Mouse (Mus musculus) stomach, postnatal 0 days (tissue): ENCODE data around the gene Senp3. TPM values are rescaled to one million over a fixed set of nuclear protein-coding genes. Genes with fewer than 3 reads are reported as not detected.
A peak's percentile ranks its signal among the peaks of the same experiment; 100 is the strongest.
"Not testable (repeated sequence)": the region's sequence is repeated elsewhere in the genome, so short reads cannot be mapped to it uniquely, and the experiment has no call there.

Experiments used
- ATAC-seq: fragments of 200-750 bp; cut with Nextera tagmentation; 2 replicates; pipeline ENCODE4 v1.8.0; 2017; ENCODE audit not compliant: low FRiP score, low TSS enrichment
- DNase-seq: peaks from one replicate; pipeline ENCODE4 v3.0.0-alpha.2; 2016; ENCODE audit warnings: low spot score
- H3K27ac ChIP-seq: fragments of 300-500 bp; sonication (generic); replicated peaks from 2 replicates; pipeline ENCODE4 v1.5.1; 2014; ENCODE audit warnings: mild to moderate bottlenecking, control low read depth
- H3K27me3 ChIP-seq: fragments of 300-500 bp; sonication (generic); 2 replicates; pipeline ENCODE4 v1.6.1; 2014; ENCODE audit warnings: low read length; ENCODE audit not compliant: control insufficient read depth, insufficient read depth
- H3K36me3 ChIP-seq: fragments of 300-500 bp; sonication (generic); 2 replicates; pipeline ENCODE4 v1.6.1; 2014; ENCODE audit warnings: low read length, mixed read lengths; ENCODE audit not compliant: control insufficient read depth, insufficient read depth
- H3K4me1 ChIP-seq: fragments of 300-500 bp; sonication (generic); replicated peaks from 2 replicates; pipeline ENCODE4 v1.6.1; 2014; ENCODE audit warnings: antibody characterized with exemption; ENCODE audit not compliant: control insufficient read depth, insufficient read depth
- H3K4me2 ChIP-seq: fragments of 300-500 bp; sonication (generic); replicated peaks from 2 replicates; pipeline ENCODE4 v1.6.1; 2014; ENCODE audit warnings: low read depth, mild to moderate bottlenecking, control low read depth, moderate library complexity
- H3K4me3 ChIP-seq: fragments of 300-500 bp; sonication (generic); 2 replicates; pipeline ENCODE4 v1.5.1; 2014; ENCODE audit warnings: low read depth, low read length, control low read depth
- H3K9ac ChIP-seq: fragments of 300-500 bp; sonication (generic); 2 replicates; pipeline ENCODE4 v1.6.1; 2014; ENCODE audit warnings: mild to moderate bottlenecking, low read length, control low read depth, mixed read lengths
- H3K9me3 ChIP-seq: fragments of 300-500 bp; sonication (generic); 2 replicates; pipeline ENCODE4 v1.6.1; 2016; ENCODE audit warnings: low read length; ENCODE audit not compliant: control insufficient read depth
- CTCF ChIP-seq: IDR thresholded peaks from 2 replicates; pipeline ENCODE4 v1.5.1; 2016; ENCODE audit warnings: antibody characterized with exemption, low read depth, mild to moderate bottlenecking, moderate library complexity
- EP300 ChIP-seq: optimal IDR thresholded peaks from 2 replicates; pipeline ENCODE3; 2016; ENCODE audit warnings: antibody characterized with exemption
- WGBS: fragments of 180-500 bp; shearing (Covaris S2); extraction: QIAGEN DNeasy Blood & Tissue Kit; methylation state at CpG from one replicate; pipeline ENCODE4 v1.1.7; 2014; 5-methylcytosine and 5-hydroxymethylcytosine counted together
- microRNA counts: library from miRNA; unstranded; fragments of <30 nt; microRNA quantifications from one replicate; lab custom pipeline; 2015
- microRNA-seq: library from miRNA; unstranded; fragments of <30 nt; microRNA quantifications from one replicate; pipeline ENCODE4, GENCODE M21; 2016
- polyA plus RNA-seq: library from polyadenylated mRNA; unstranded; fragments of >200 nt; fragmentation: Nextera tagmentation; extraction: Ambion mirVana; gene quantifications from 2 replicates; pipeline ENCODE4 v1.2.1, GENCODE M21; 2015

The Senp3 gene
- polyA plus RNA-seq, 1 experiment from 2014 or later, result 30.5 TPM

- WGBS, result under 1% methylated on average over 47 of the region's 50 CpGs
- peak overlapping the region; percentile 93 for H3K4me3 ChIP-seq
- H3K36me3 ChIP-seq, result no peaks in the 10 kb centered on the region; the same call in 1 of the 2 replicates
- DNase-seq (no peak), ATAC-seq (peak; percentile 49)
- peak overlapping the region; percentile 96 for H3K9ac ChIP-seq
- TF ChIP-seq EP300, result no peak
- no peak for TF ChIP-seq CTCF
- no peaks in the 10 kb centered on the region for H3K4me1 ChIP-seq
- H3K4me2 ChIP-seq, result peak overlapping the region; percentile 87
- no peaks in the 10 kb centered on the region for H3K9me3 ChIP-seq
- peak overlapping the region; percentile 98 for H3K27ac ChIP-seq
- no peaks in the 10 kb centered on the region for H3K27me3 ChIP-seq
These were observed 48.6 kb downstream of the Senp3 start for GRCm38 (mm10) chr11:69633128-69633866.

GRCm38 (mm10) chr11:69632284-69633089 lies 49.4 kb downstream of the Senp3 start, which contains the start of gene Fxr2:
TSS of gene Fxr2 (plus strand) at chr11:69632990.
- H3K9ac ChIP-seq, result peak within 1 kb of the TSS; percentile 96
- WGBS, result under 1% methylated on average over 29 of the region's 56 CpGs
- no peak for TF ChIP-seq EP300
- peak; percentile 90 for TF ChIP-seq CTCF
- H3K9me3 ChIP-seq, result no peaks in the 10 kb centered on the region
- H3K4me3 ChIP-seq, result peak within 1 kb of the TSS; percentile 93
- H3K27ac ChIP-seq, result peak within 1 kb of the TSS; percentile 98
- no peaks in the 10 kb centered on the region for H3K4me1 ChIP-seq
- no peaks in the 10 kb centered on the region; the same call in 1 of the 2 replicates for H3K36me3 ChIP-seq
- DNase-seq, result peak; percentile 100
- ATAC-seq, result peak; percentile 98
- peak within 1 kb of the TSS; percentile 87 for H3K4me2 ChIP-seq
- H3K27me3 ChIP-seq, result no peaks in the 10 kb centered on the region

- DNase-seq, result no peak
These were observed 52.1 kb downstream of the Senp3 start for GRCm38 (mm10) chr11:69629802-69630201.

GRCm38 (mm10) chr11:69628286-69628685 lies 53.6 kb downstream of the Senp3 start:
- no peak overlapping the region for H3K27ac ChIP-seq
- H3K9me3 ChIP-seq, result no peaks in the 10 kb centered on the region
- H3K4me1 ChIP-seq, result no peaks in the 10 kb centered on the region
- no peaks in the 10 kb centered on the region for H3K27me3 ChIP-seq
- TF ChIP-seq EP300 (no peak), CTCF (peak; percentile 98)
- no peak overlapping the region for H3K9ac ChIP-seq
- H3K4me3 ChIP-seq, result no peak overlapping the region
- peak; percentile 83 for DNase-seq
- 35% methylated on average over 6 of the region's 6 CpGs for WGBS
- H3K36me3 ChIP-seq, result no peaks in the 10 kb centered on the region
- no peak for ATAC-seq
- no peak overlapping the region for H3K4me2 ChIP-seq

More at GRCm38 (mm10) chr11:69629802-69630201, 52.1 kb downstream of the Senp3 start:
- 66% methylated on average over 1 of the region's 1 CpGs for WGBS
- Histone ChIP-seq H3K27ac (no peak overlapping the region), H3K27me3 (no peaks in the 10 kb centered on the region), H3K9ac (no peak overlapping the region), H3K4me3 (no peak overlapping the region), H3K36me3 (no peaks in the 10 kb centered on the region), H3K4me1 (no peaks in the 10 kb centered on the region), H3K4me2 (no peak overlapping the region), H3K9me3 (no peaks in the 10 kb centered on the region)
- no peak for ATAC-seq
- TF ChIP-seq CTCF (peak; percentile 72), EP300 (no peak)

- not testable (repeated sequence) for H3K9ac ChIP-seq, DNase-seq, H3K36me3 ChIP-seq, H3K4me2 ChIP-seq, ATAC-seq, H3K4me1 ChIP-seq, H3K4me3 ChIP-seq, H3K27me3 ChIP-seq, H3K27ac ChIP-seq, H3K9me3 ChIP-seq
- WGBS, result 90% methylated on average over 2 of the region's 2 CpGs
These were observed 57.5 kb downstream of the Senp3 start for GRCm38 (mm10) chr11:69624339-69624738.

MicroRNAs encoded within 50 kb of the gene (microRNA counts, 519-probe panel; counts per million panel counts)
- microRNA mmu-miR-1934 (lab: Ali Mortazavi, UCI), result not detected
- microRNA mmu-miR-467f (lab: Ali Mortazavi, UCI), result 2,868 counts per million, percentile 8 among the panel's probes with 10 or more counts

Small RNA genes within 50 kb of the gene (microRNA-seq; reads per million reads assigned to microRNA genes)
- gene Mir1934, result 1.6 reads per million
- gene Mir467f, result not detected

Other genes starting within 250 kb of the Senp3 start
- 0.38 and 0.39 TPM in 2 replicates for gene Dnah2, start 133.0 kb downstream of the Senp3 start, polyA plus RNA-seq
- gene Efnb3, start 121.9 kb downstream of the Senp3 start, polyA plus RNA-seq, result 3.9 and 4.4 TPM in 2 replicates
- gene Wrap53, start 101.8 kb downstream of the Senp3 start, polyA plus RNA-seq, result 8.7 and 9.0 TPM in 2 replicates
- 45.0 and 51.4 TPM in 2 replicates for gene Trp53, start 101.7 kb downstream of the Senp3 start, polyA plus RNA-seq
- 5.3 and 7.2 TPM in 2 replicates for gene Atp1b2, start 76.1 kb downstream of the Senp3 start, polyA plus RNA-seq
- gene Shbg, start 64.2 kb downstream of the Senp3 start, polyA plus RNA-seq, result not detected in 2 replicates
- gene Sat2, start 60.1 kb downstream of the Senp3 start, polyA plus RNA-seq, result 14.4 and 15.5 TPM in 2 replicates
- gene Fxr2, start 49.1 kb downstream of the Senp3 start, polyA plus RNA-seq, result 10.8 and 11.6 TPM in 2 replicates
- gene Sox15, start 26.8 kb downstream of the Senp3 start, polyA plus RNA-seq, result 7.7 and 7.9 TPM in 2 replicates
- 69.1 and 72.6 TPM in 2 replicates for gene Mpdu1, start 19.4 kb downstream of the Senp3 start, polyA plus RNA-seq
- gene Cd68, start 15.9 kb downstream of the Senp3 start, polyA plus RNA-seq, result 16.7 and 17.9 TPM in 2 replicates
- gene Eif4a1, start 9.7 kb downstream of the Senp3 start, polyA plus RNA-seq, result 339 and 351 TPM in 2 replicates
- 0.50 and 0.75 TPM in 2 replicates for gene Tnfsf13, start 3.7 kb upstream of the Senp3 start, polyA plus RNA-seq
- 6.9 and 9.7 TPM in 2 replicates for gene Tnfsf12, start 13.8 kb upstream of the Senp3 start, polyA plus RNA-seq
- 4.1 and 4.2 TPM in 2 replicates for gene Tnfsfm13, start 14.0 kb upstream of the Senp3 start, polyA plus RNA-seq
- 7.9 and 9.0 TPM in 2 replicates for gene Polr2a, start 76.6 kb upstream of the Senp3 start, polyA plus RNA-seq
- 0.11 TPM in 1 of 2 replicates, not detected in the other for gene Slc35g3, start 79.9 kb upstream of the Senp3 start, polyA plus RNA-seq
- gene Zbtb4, start 83.8 kb upstream of the Senp3 start, polyA plus RNA-seq, result 2.6 and 2.7 TPM in 2 replicates
- 4.3 and 5.0 TPM in 2 replicates for gene Chrnb1, start 113.9 kb upstream of the Senp3 start, polyA plus RNA-seq
- 0.67 and 0.90 TPM in 2 replicates for gene Fgf11, start 119.8 kb upstream of the Senp3 start, polyA plus RNA-seq
- 28.4 and 34.4 TPM in 2 replicates for gene Tmem102, start 123.5 kb upstream of the Senp3 start, polyA plus RNA-seq
- not detected in 2 replicates for gene Gm39566, start 133.2 kb upstream of the Senp3 start, polyA plus RNA-seq
- not detected in 2 replicates for gene Spem2, start 136.4 kb upstream of the Senp3 start, polyA plus RNA-seq
- gene Spem1, start 140.1 kb upstream of the Senp3 start, polyA plus RNA-seq, result not detected in 2 replicates
- 2.5 and 2.7 TPM in 2 replicates for gene Nlgn2, start 155.7 kb upstream of the Senp3 start, polyA plus RNA-seq
- gene Tmem256, start 156.4 kb upstream of the Senp3 start, polyA plus RNA-seq, result 329 and 366 TPM in 2 replicates
- 54.4 and 58.4 TPM in 2 replicates for gene Plscr3, start 164.3 kb upstream of the Senp3 start, polyA plus RNA-seq
- 12.3 TPM in 2 replicates for gene Tnk1, start 176.6 kb upstream of the Senp3 start, polyA plus RNA-seq
- 0.25 and 0.54 TPM in 2 replicates for gene Tmem95, start 195.9 kb upstream of the Senp3 start, polyA plus RNA-seq
- gene Kctd11, start 199.3 kb upstream of the Senp3 start, polyA plus RNA-seq, result 15.9 and 18.1 TPM in 2 replicates
- 0.70 and 0.71 TPM in 2 replicates for gene Acap1, start 213.5 kb upstream of the Senp3 start, polyA plus RNA-seq
- gene 2810408A11Rik, start 218.9 kb upstream of the Senp3 start, polyA plus RNA-seq, result 5.6 and 5.9 TPM in 2 replicates
- 2.3 and 3.9 TPM in 2 replicates for gene Neurl4, start 219.0 kb upstream of the Senp3 start, polyA plus RNA-seq
- 40.6 and 43.3 TPM in 2 replicates for gene Gps2, start 231.8 kb upstream of the Senp3 start, polyA plus RNA-seq
- gene Eif5a, start 239.9 kb upstream of the Senp3 start, polyA plus RNA-seq, result 1,169 and 1,205 TPM in 2 replicates